Mouse (Mus musculus) heart, adult 8-10 months (tissue): ENCODE data around the gene Setd1b. TPM values are rescaled to one million over a fixed set of nuclear protein-coding genes. Genes with fewer than 3 reads are reported as not detected.
"Not testable (repeated sequence)": the region's sequence is repeated elsewhere in the genome, so short reads cannot be mapped to it uniquely, and the experiment has no call there.

Experiments
- DNase-seq: peaks from one replicate; pipeline ENCODE4 v3.0.0; 2022; ENCODE audit warnings: low spot score
- total RNA-seq, 4 experiments: library from RNA; stranded (reverse); gene quantifications; 2 replicates each; pipeline ENCODE4 v1.2.4; 2022

Setd1b gene
- total RNA-seq, 4 experiments from 2014 or later, result 14.3 to 21.5 (median 18.2) TPM

- not testable (repeated sequence) for DNase-seq
These were observed 59.0 kb downstream of the Setd1b start for GRCm38 (mm10) chr5:123200816-123201522.

- no peak for DNase-seq
These were observed 59.5 kb downstream of the Setd1b start for GRCm38 (mm10) chr5:123201523-123201892.

DNA sequence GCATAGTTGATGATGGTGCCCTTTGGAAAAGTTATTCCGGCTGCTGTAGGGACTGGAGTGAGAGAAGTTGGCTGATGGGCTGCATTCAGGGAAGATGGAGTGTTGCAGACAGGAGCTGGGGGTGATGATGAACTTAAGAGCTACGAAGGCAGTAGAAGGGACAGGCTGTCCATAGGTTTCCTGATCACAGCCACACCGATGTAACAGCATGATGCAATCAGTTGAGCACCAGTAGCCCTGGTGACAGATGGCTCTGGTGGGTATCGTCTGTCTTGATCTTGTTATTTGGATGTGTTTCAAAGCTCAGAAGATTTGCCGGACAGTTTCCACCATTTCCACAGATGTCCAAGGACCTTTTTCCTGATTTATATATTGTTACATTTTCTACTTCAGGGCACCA is 60.0 kb downstream of the Setd1b start:
- no peak for DNase-seq

- DNase-seq, result not testable (repeated sequence)
These were observed 60.8 kb downstream of the Setd1b start for GRCm38 (mm10) chr5:123202771-123203170.

DNA sequence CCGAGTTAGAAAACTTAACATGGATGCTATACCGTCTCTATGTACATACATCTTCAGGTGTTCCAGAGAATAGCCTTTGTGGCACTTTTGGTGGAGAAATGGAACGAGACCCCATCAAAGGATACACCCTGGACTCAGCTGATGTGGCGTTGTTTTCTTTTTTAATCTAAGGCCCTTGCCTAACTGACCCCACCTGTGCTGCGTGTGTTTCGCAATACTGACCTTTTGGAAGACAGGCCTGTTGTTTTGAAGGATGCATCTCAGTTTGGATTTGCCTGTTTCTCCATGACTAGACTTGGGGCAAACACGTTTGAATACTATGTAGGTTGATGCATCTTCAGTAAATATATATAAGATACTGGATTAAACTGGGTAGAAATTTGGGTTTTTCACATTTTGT is 61.6 kb downstream of the Setd1b start:
- not testable (repeated sequence) for DNase-seq

Other genes with a start within 250 kb of the Setd1b start
- gene Kdm2b, start 152.4 kb upstream of the Setd1b start, total RNA-seq, result 10 to 100 TPM; 12.7 to 14.9 (median 14.4) TPM
- 10 to 100 TPM; 13.3 to 16.3 (median 15.2) TPM for gene Orai1, start 127.1 kb upstream of the Setd1b start, total RNA-seq
- gene Morn3, start 95.2 kb upstream of the Setd1b start, total RNA-seq, result not detected
- 10 to 100 TPM in 1 of 4 experiments, 1 to 10 TPM in 3; 7.7 to 10.7 (median 8.4) TPM for gene Tmem120b, start 73.8 kb upstream of the Setd1b start, total RNA-seq
- gene Rhof, start 9.5 kb upstream of the Setd1b start, total RNA-seq, result 1 to 10 TPM in 1 of 4 experiments, under 1 TPM in 3; 0.38 to 1.7 (median 0.68) TPM
- 10 to 100 TPM; 11.7 to 16.6 (median 13.8) TPM for gene Psmd9, start 27.2 kb downstream of the Setd1b start, total RNA-seq
- not detected for gene Hpd, start 40.5 kb downstream of the Setd1b start, total RNA-seq
- gene Wdr66, start 109.9 kb downstream of the Setd1b start, total RNA-seq, result under 1 TPM; 0.65 to 0.82 (median 0.73) TPM
- 10 to 100 TPM in 1 of 4 experiments, 1 to 10 TPM in 3; 8.7 to 12.5 (median 9.4) TPM for gene Bcl7a, start 201.6 kb downstream of the Setd1b start, total RNA-seq